Mouse (Mus musculus): Measurements from ENCODE around the gene Fras1. TPM values are rescaled to one million over a fixed set of nuclear protein-coding genes. Genes with fewer than 3 reads are reported as not detected.

The Fras1 gene
- polyA plus RNA-seq, 1 experiment from 2014 or later = 1.2 TPM

GRCm38 (mm10) chr5:96405139-96405842 is 31.5 kb downstream of the Fras1 start:
- ATAC-seq (ENCODE audit: low read depth) (no peak), DNase-seq (no peak)
- H3K4me1 ChIP-seq (replicated peaks) = no peaks in the 10 kb centered on the region
- no peaks in the 10 kb centered on the region for H3K27me3 ChIP-seq
- H3K9ac ChIP-seq = no peak overlapping the region
- H3K27ac ChIP-seq = no peak overlapping the region
- WGBS (ENCODE audit: insufficient replicate concordance) = 57% methylated on average over 8 of the region's 8 CpGs
- H3K4me3 ChIP-seq (replicated peaks) = no peak overlapping the region
- H3K4me2 ChIP-seq = no peak overlapping the region
- no peaks in the 10 kb centered on the region for H3K36me3 ChIP-seq
- H3K9me3 ChIP-seq (replicated peaks) = no peaks in the 10 kb centered on the region; the same call in 1 of the 2 replicates

GRCm38 (mm10) chr5:96408291-96408690 is 34.5 kb downstream of the Fras1 start:
- Histone ChIP-seq H3K4me2 (no peak overlapping the region), H3K9ac (no peak overlapping the region), H3K36me3 (no peaks in the 10 kb centered on the region), H3K4me3 (replicated peaks) (no peak overlapping the region), H3K27ac (no peak overlapping the region), H3K4me1 (replicated peaks) (no peaks in the 10 kb centered on the region), H3K9me3 (replicated peaks) (no peaks in the 10 kb centered on the region; the same call in 1 of the 2 replicates), H3K27me3 (no peaks in the 10 kb centered on the region)
- DNase-seq = no peak
- WGBS (ENCODE audit: insufficient replicate concordance) = 64% methylated on average over 2 of the region's 2 CpGs
- ATAC-seq (ENCODE audit: low read depth) = no peak

- no peaks in the 10 kb centered on the region for H3K27me3 ChIP-seq
- no peaks in the 10 kb centered on the region; the same call in 1 of the 2 replicates for H3K9me3 ChIP-seq (replicated peaks)
- no peak overlapping the region for H3K4me3 ChIP-seq (replicated peaks)
- no peaks in the 10 kb centered on the region for H3K4me1 ChIP-seq (replicated peaks)
- H3K9ac ChIP-seq = no peak overlapping the region
- WGBS (ENCODE audit: insufficient replicate concordance) = 64% methylated on average over 11 of the region's 11 CpGs
- no peak for ATAC-seq (ENCODE audit: low read depth)
- no peak for DNase-seq
- no peak overlapping the region for H3K27ac ChIP-seq
- no peak overlapping the region for H3K4me2 ChIP-seq
- no peaks in the 10 kb centered on the region for H3K36me3 ChIP-seq
Observed at GRCm38 (mm10) chr5:96412754-96413394, 39.1 kb downstream of the Fras1 start.

GRCm38 (mm10) chr5:96417121-96417520 is 43.4 kb downstream of the Fras1 start:
- no peaks in the 10 kb centered on the region for H3K27me3 ChIP-seq
- H3K4me1 ChIP-seq (replicated peaks) = no peaks in the 10 kb centered on the region
- H3K27ac ChIP-seq = no peak overlapping the region
- H3K36me3 ChIP-seq = no peaks in the 10 kb centered on the region
- no peak overlapping the region for H3K4me2 ChIP-seq
- H3K9me3 ChIP-seq (replicated peaks) = no peaks in the 10 kb centered on the region
- DNase-seq (no peak), ATAC-seq (ENCODE audit: low read depth) (no peak)
- no peak overlapping the region for H3K9ac ChIP-seq
- WGBS (ENCODE audit: insufficient replicate concordance) = 67% methylated on average over 4 of the region's 4 CpGs
- no peak overlapping the region for H3K4me3 ChIP-seq (replicated peaks)

GRCm38 (mm10) chr5:96421550-96421949 is 47.8 kb downstream of the Fras1 start:
- H3K9ac ChIP-seq = no peak overlapping the region
- no peak for DNase-seq
- no peak overlapping the region for H3K4me2 ChIP-seq
- WGBS (ENCODE audit: insufficient replicate concordance) = 51% methylated on average over 3 of the region's 3 CpGs
- no peaks in the 10 kb centered on the region for H3K27me3 ChIP-seq
- H3K36me3 ChIP-seq = no peaks in the 10 kb centered on the region
- no peak overlapping the region for H3K4me3 ChIP-seq (replicated peaks)
- no peaks in the 10 kb centered on the region for H3K4me1 ChIP-seq (replicated peaks)
- H3K27ac ChIP-seq = no peak overlapping the region
- ATAC-seq (ENCODE audit: low read depth) = no peak
- H3K9me3 ChIP-seq (replicated peaks) = no peaks in the 10 kb centered on the region

- no peaks in the 10 kb centered on the region for H3K4me1 ChIP-seq (replicated peaks)
- WGBS (ENCODE audit: insufficient replicate concordance) = 70% methylated on average over 5 of the region's 5 CpGs
- H3K4me2 ChIP-seq = no peak overlapping the region
- DNase-seq = no peak
- no peak overlapping the region for H3K27ac ChIP-seq
- no peaks in the 10 kb centered on the region for H3K36me3 ChIP-seq
- H3K27me3 ChIP-seq = no peaks in the 10 kb centered on the region
- no peak overlapping the region for H3K9ac ChIP-seq
- no peaks in the 10 kb centered on the region for H3K9me3 ChIP-seq (replicated peaks)
- ATAC-seq (ENCODE audit: low read depth) = no peak
- H3K4me3 ChIP-seq (replicated peaks) = no peak overlapping the region
Observed at GRCm38 (mm10) chr5:96422716-96423115, 49.0 kb downstream of the Fras1 start.

GRCm38 (mm10) chr5:96425391-96425790 is 51.6 kb downstream of the Fras1 start:
- Histone ChIP-seq H3K9me3 (replicated peaks) (no peaks in the 10 kb centered on the region), H3K27ac (no peak overlapping the region), H3K4me1 (replicated peaks) (no peaks in the 10 kb centered on the region), H3K4me2 (no peak overlapping the region), H3K4me3 (replicated peaks) (no peak overlapping the region), H3K9ac (no peak overlapping the region), H3K36me3 (no peaks in the 10 kb centered on the region), H3K27me3 (no peaks in the 10 kb centered on the region)
- WGBS (ENCODE audit: insufficient replicate concordance) = 76% methylated on average over 8 of the region's 8 CpGs
- DNase-seq (no peak), ATAC-seq (ENCODE audit: low read depth) (no peak)

- 58% methylated on average over 13 of the region's 13 CpGs for WGBS (ENCODE audit: insufficient replicate concordance)
- Histone ChIP-seq H3K4me1 (replicated peaks) (no peaks in the 10 kb centered on the region), H3K4me3 (replicated peaks) (no peak overlapping the region), H3K27ac (no peak overlapping the region), H3K9me3 (replicated peaks) (no peaks in the 10 kb centered on the region), H3K36me3 (no peaks in the 10 kb centered on the region), H3K4me2 (no peak overlapping the region), H3K27me3 (no peaks in the 10 kb centered on the region), H3K9ac (no peak overlapping the region)
- DNase-seq = no peak
- no peak for ATAC-seq (ENCODE audit: low read depth)
Observed at GRCm38 (mm10) chr5:96429532-96430141, 55.9 kb downstream of the Fras1 start.

GRCm38 (mm10) chr5:96437870-96438269 is 64.1 kb downstream of the Fras1 start:
- no peak overlapping the region for H3K27ac ChIP-seq
- H3K4me2 ChIP-seq = no peak overlapping the region
- 66% methylated on average over 4 of the region's 4 CpGs for WGBS (ENCODE audit: insufficient replicate concordance)
- H3K4me1 ChIP-seq (replicated peaks) = no peaks in the 10 kb centered on the region
- H3K9ac ChIP-seq = no peak overlapping the region
- H3K4me3 ChIP-seq (replicated peaks) = no peak overlapping the region
- H3K27me3 ChIP-seq = no peaks in the 10 kb centered on the region
- no peak for DNase-seq
- H3K36me3 ChIP-seq = no peaks in the 10 kb centered on the region
- H3K9me3 ChIP-seq (replicated peaks) = no peaks in the 10 kb centered on the region
- ATAC-seq (ENCODE audit: low read depth) = no peak

- Histone ChIP-seq H3K9me3 (replicated peaks) (no peaks in the 10 kb centered on the region), H3K4me3 (replicated peaks) (no peak overlapping the region), H3K27me3 (no peaks in the 10 kb centered on the region), H3K9ac (no peak overlapping the region), H3K4me2 (no peak overlapping the region), H3K36me3 (no peaks in the 10 kb centered on the region), H3K4me1 (replicated peaks) (no peaks in the 10 kb centered on the region), H3K27ac (no peak overlapping the region)
- DNase-seq = no peak
- no peak for ATAC-seq (ENCODE audit: low read depth)
- 64% methylated on average over 4 of the region's 4 CpGs for WGBS (ENCODE audit: insufficient replicate concordance)
Observed at GRCm38 (mm10) chr5:96439811-96440210, 66.1 kb downstream of the Fras1 start.

- Histone ChIP-seq H3K27me3 (no peaks in the 10 kb centered on the region), H3K9ac (no peak overlapping the region), H3K36me3 (no peaks in the 10 kb centered on the region), H3K27ac (no peak overlapping the region), H3K4me1 (replicated peaks) (no peaks in the 10 kb centered on the region), H3K4me3 (replicated peaks) (no peak overlapping the region), H3K9me3 (replicated peaks) (no peaks in the 10 kb centered on the region), H3K4me2 (no peak overlapping the region)
- ATAC-seq (ENCODE audit: low read depth) = no peak
- WGBS (ENCODE audit: insufficient replicate concordance) = 62% methylated on average over 7 of the region's 7 CpGs
- no peak for DNase-seq
Observed at GRCm38 (mm10) chr5:96447460-96447859, 73.7 kb downstream of the Fras1 start.

Measured in liver, embryonic 13.5 days (tissue).